Mouse (Mus musculus): ENCODE results near the gene Ssu72.
"Not testable (repeated sequence)": the region's sequence is repeated elsewhere in the genome, so short reads cannot be mapped to it uniquely, and the experiment has no call there.

The Ssu72 gene

GRCm38 (mm10) chr4:155704721-155705591 is at the start of gene Ssu72:
TSS of gene Ssu72 (plus strand) at chr4:155704800.
- in situ Hi-C loops (cut with MboI, MseI), result no loop called here

DNA sequence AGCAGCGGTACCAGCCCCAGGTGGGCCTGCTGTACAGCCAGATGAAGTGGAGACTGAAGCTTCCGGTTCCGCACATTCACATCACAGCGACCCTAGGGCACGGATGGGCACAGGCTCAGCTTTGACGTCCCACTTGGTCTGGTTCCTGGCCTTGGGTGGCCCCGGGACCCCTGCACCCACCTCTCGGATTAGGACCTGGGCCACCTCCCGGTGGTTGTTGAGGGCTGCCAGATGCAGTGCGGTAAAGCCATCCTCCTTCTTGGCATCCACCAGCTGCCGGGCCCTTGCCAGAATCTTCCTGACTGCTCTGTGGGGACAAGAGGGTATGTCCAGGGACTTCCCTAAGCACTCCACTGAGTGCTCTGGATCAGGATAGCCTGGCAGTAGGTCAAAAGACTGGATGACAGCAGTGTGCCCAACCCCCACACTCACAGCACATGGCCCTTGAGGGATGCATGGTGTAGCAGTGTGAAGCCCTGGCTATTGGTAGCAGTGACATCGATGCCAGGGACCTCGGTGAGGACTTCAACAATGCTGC is 48.3 kb upstream of the Ssu72 start:
- in situ Hi-C loops (cut with MboI, MseI), result no loop called here

GRCm38 (mm10) chr4:155658961-155659360 is 45.6 kb upstream of the Ssu72 start:
- in situ Hi-C loops (cut with MboI, MseI), result no loop called here

GRCm38 (mm10) chr4:155660641-155661040 is 44.0 kb upstream of the Ssu72 start:
- in situ Hi-C loops (cut with MboI, MseI), result no loop called here

DNA sequence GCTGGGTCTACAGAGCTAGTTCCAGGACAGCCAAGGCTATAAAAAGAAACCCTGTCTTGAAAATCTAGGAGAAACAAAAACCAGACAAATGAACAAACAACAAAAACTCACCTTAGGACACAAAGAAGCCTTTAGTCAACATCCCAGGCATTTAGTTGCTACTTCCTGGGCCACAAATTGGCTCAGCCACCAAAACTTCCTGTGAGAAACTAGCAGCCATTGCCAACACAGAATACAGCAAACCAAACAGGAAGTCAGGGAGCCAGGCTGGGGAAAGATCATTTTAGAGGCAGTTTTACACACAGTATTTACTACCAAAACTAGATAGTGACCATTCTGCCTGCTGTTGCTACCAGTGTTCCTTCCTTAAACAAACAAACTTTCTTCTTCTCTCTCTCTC is 37.7 kb upstream of the Ssu72 start:
- in situ Hi-C loops (cut with MboI, MseI), result no loop called here

GRCm38 (mm10) chr4:155668689-155669597 is 35.7 kb upstream of the Ssu72 start, which contains the start of gene Mib2:
TSS of gene Mib2 (minus strand) at chr4:155669198.
- in situ Hi-C loops (cut with MboI, MseI), result no loop called here

GRCm38 (mm10) chr4:155669598-155670075 is 35.0 kb upstream of the Ssu72 start:
- in situ Hi-C loops (cut with MboI, MseI), result no loop called here

GRCm38 (mm10) chr4:155670236-155670635 is 34.4 kb upstream of the Ssu72 start:
- in situ Hi-C loops (cut with MboI, MseI), result not testable (repeated sequence)

DNA sequence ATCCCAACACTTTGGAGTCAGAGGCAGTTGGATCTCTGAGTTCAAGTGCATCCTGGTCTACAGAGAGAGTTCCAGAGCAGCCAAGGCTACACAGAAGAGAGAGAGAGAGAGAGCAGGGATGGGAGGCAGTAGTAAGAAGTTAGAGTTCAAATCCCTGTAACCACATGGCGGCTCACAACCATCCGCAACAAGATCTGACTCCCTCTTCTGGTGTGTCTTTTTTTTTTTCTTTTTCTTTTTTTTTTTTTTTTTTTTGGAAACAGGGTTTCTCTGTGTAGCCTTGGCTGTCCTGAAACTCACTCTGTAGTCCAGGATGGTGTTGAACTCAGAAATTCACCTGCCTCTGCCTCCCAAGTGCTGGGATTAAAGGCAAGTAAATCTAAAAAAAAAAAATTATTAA is 32.5 kb upstream of the Ssu72 start:
- in situ Hi-C loops (cut with MboI, MseI), result no loop called here

- in situ Hi-C loops (cut with MboI, MseI), result no loop called here
Measured at GRCm38 (mm10) chr4:155675991-155676390, 28.6 kb upstream of the Ssu72 start.

- in situ Hi-C loops (cut with MboI, MseI), result not testable (repeated sequence)
Measured at GRCm38 (mm10) chr4:155683670-155684277, 20.8 kb upstream of the Ssu72 start.

- in situ Hi-C loops (cut with MboI, MseI), result not testable (repeated sequence)
Measured at GRCm38 (mm10) chr4:155687764-155688163, 16.8 kb upstream of the Ssu72 start.

DNA sequence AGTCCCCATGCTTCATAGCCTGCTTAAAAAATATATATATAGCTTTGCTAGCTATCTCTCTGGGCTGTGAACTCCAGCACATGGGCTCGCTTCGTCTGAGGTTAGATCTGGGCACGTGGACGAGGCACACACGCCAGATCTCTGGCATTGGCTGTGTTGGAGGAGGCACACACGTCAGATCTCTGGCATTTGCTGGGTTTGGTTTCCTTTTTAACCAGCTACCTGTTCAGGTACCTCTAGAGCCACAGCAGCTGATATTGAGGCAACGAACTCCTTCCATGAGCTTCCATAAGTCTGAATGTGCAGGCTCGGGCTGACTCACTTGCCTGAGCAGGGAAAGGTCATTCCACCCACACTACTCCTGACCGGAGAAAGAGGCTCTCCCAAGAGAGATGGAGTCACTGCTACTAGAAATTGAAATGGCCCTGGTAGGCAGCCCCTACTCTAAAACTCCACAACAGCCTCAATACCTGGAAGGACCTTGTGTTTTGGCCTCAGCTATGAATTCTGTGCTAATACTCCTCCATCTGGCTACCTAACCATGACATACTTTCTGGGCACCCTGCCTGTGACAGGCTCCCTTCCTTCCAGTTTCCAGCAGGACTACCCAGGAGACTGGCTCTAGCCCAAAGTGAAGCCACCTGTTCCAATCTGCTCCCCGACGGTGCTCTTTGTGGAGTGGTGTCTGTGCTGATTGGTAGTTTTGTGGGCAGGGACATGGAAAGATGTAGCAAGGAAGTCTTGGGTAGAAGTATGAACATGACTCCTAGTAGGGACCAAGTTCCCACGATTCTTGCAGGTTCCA is 13.8 kb upstream of the Ssu72 start:
- in situ Hi-C loops (cut with MboI, MseI), result loop anchor here (10.0 kb wide), 1 partner anchor 46 kb away; the partner anchor contains the start of gene Gm10563

GRCm38 (mm10) chr4:155692421-155692820 is 12.2 kb upstream of the Ssu72 start:
- in situ Hi-C loops (cut with MboI, MseI), result loop anchor here (10.0 kb wide), 1 partner anchor 48 kb away; the partner anchor contains the start of gene Gm10563

- in situ Hi-C loops (cut with MboI, MseI), result loop anchor here (10.0 kb wide), 1 partner anchor 49 kb away; the partner anchor contains the start of gene Gm10563
Measured at GRCm38 (mm10) chr4:155694111-155694481, 10.5 kb upstream of the Ssu72 start, which contains the start of gene Fndc10. TSS of gene Fndc10 (plus strand) at chr4:155694342.

DNA sequence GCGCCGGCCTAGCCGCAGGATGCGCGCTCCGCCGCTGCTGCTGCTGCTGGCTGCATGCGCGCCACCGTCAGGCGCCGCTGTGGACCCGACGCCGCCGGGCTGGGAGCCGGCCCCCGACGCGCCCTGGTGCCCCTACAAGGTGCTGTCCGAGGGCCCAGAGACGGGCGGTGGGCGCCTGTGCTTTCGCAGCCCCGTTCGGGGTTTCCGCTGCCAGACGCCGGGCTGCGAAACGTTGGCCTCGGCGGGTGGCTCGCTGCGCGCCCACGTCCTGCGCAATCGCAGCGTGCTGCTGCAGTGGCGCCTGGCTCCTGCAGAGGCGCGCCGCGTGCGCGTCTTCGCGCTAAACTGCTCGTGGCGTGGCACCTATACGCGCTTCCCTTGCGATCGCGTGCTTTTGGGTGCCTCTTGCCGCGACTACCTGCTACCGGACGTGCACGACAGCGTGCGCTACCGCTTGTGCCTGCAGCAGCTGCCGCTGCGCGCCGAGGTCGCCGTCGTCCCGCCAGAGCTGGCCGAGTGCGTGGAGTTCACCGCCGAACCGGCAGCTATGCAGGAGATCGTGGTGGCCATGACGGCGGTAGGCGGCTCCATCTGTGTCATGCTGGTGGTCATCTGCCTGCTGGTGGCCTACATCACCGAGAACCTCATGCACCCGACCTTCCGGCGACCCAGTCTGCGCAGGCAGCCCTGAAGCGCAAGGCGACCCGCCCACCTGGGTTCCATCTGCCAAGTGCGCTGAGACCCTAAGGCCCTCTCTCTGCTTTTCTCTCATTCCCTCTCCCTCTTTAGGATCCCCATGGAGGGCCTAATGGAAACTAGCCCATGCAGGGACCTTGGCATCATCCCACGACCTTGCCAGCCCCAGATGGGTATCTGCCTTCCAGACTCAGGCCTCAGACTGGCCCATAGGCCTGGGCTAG is 9.9 kb upstream of the Ssu72 start:
- in situ Hi-C loops (cut with MboI, MseI), result loop anchor here (10.0 kb wide), 1 partner anchor 50 kb away; the partner anchor contains the start of gene Gm10563

- in situ Hi-C loops (cut with MboI, MseI), result loop anchor here (10.0 kb wide), 1 partner anchor 51 kb away; the partner anchor contains the start of gene Gm10563
Measured at GRCm38 (mm10) chr4:155695531-155696062, 9.0 kb upstream of the Ssu72 start.

Measured in T-helper 1 cell (primary cell).